In genomic region chr5:140702618-140703175, GRCm38 (mm10) we compare ENCODE assay signal across 8 mouse cellular contexts. TPM values are rescaled to one million over a fixed set of nuclear protein-coding genes. Genes with fewer than 3 reads are reported as not detected.
DNase-seq lines count a peak whose midpoint lies in the region; ATAC-seq and TF ChIP-seq lines count a peak whose summit lies in the region.

No protein-coding gene starts in this region.

- H3K4me3 ChIP-seq in forebrain, embryonic 14.5 days (ENCODE audit: low read depth, low read length), result peak overlapping the region; percentile 81
- H3K4me3 ChIP-seq in kidney, postnatal 0 days (replicated peaks; ENCODE audit: low read depth, low read length), result peak overlapping the region; percentile 85
- H3K4me3 ChIP-seq in neural tube, embryonic 14.5 days (ENCODE audit: low read depth, low read length), result peak overlapping the region; percentile 83

- DNase-seq in cerebellum, adult 9-10 months, result peak; percentile 62
- no peak for DNase-seq in cerebellum, postnatal 36 days
- DNase-seq in ES-CJ7 (ENCODE audit: low read depth, low spot score), result peak; percentile 26
- DNase-seq in forebrain, embryonic 14.5 days (ENCODE audit: low spot score), result no peak
- DNase-seq in kidney, postnatal 0 days (ENCODE audit: low spot score), result peak; percentile 19
- DNase-seq in gastrocnemius, adult 18-20 months (ENCODE audit: low spot score), result no peak
- DNase-seq in spleen, postnatal 10 days (ENCODE audit: low spot score in 2 of 2), result no peak

- peaks cover 17% of the 10 kb centered on the region for H3K4me1 ChIP-seq in forebrain, embryonic 14.5 days (ENCODE audit: control insufficient read depth, insufficient read depth, low read length)
- H3K4me1 ChIP-seq in kidney, postnatal 0 days (replicated peaks; ENCODE audit: insufficient read depth, low read length), result peaks cover 10% of the 10 kb centered on the region
- H3K4me1 ChIP-seq in neural tube, embryonic 14.5 days (ENCODE audit: control insufficient read depth, insufficient read depth, low read length), result peaks cover 20% of the 10 kb centered on the region

- no peak for ATAC-seq in forebrain, embryonic 14.5 days
- ATAC-seq in kidney, postnatal 0 days (replicated peaks; ENCODE audit: low FRiP score, low read depth), result no peak
- no peak for ATAC-seq in neural tube, embryonic 14.5 days (ENCODE audit: low read depth)

- no peak for TF ChIP-seq CTCF in kidney, postnatal 0 days (IDR thresholded peaks at IDR 0.05; ENCODE audit: low read depth)

- no peaks in the 10 kb centered on the region for H3K9me3 ChIP-seq in forebrain, embryonic 14.5 days (replicated peaks; ENCODE audit: control insufficient read depth, low read length)
- H3K9me3 ChIP-seq in kidney, postnatal 0 days (replicated peaks; ENCODE audit: low read length), result no peaks in the 10 kb centered on the region
- no peaks in the 10 kb centered on the region for H3K9me3 ChIP-seq in neural tube, embryonic 14.5 days (ENCODE audit: control insufficient read depth, low read length)

- H3K4me2 ChIP-seq in forebrain, embryonic 14.5 days (ENCODE audit: low read length), result peak overlapping the region; percentile 89
- H3K4me2 ChIP-seq in kidney, postnatal 0 days (ENCODE audit: low read length), result peak overlapping the region; percentile 91
- H3K4me2 ChIP-seq in neural tube, embryonic 14.5 days (ENCODE audit: low read depth, low read length), result peak overlapping the region; percentile 70

- H3K36me3 ChIP-seq in forebrain, embryonic 14.5 days (ENCODE audit: control insufficient read depth, insufficient read depth, low read length), result peaks cover 11% of the 10 kb centered on the region
- H3K36me3 ChIP-seq in kidney, postnatal 0 days (ENCODE audit: insufficient read depth, low read length), result peaks cover 10% of the 10 kb centered on the region; the same call in 1 of the 2 replicates
- 0 out of 2 replicates have a peak, but pooled peaks cover 3% of the 10 kb centered on the region for H3K36me3 ChIP-seq in neural tube, embryonic 14.5 days (ENCODE audit: control insufficient read depth, insufficient read depth, low read length)

- H3K27me3 ChIP-seq in forebrain, embryonic 14.5 days (replicated peaks; ENCODE audit: control insufficient read depth, insufficient read depth, low read length), result no peaks in the 10 kb centered on the region
- H3K27me3 ChIP-seq in kidney, postnatal 0 days (ENCODE audit: insufficient read depth, low read length), result no peaks in the 10 kb centered on the region
- no peaks in the 10 kb centered on the region for H3K27me3 ChIP-seq in neural tube, embryonic 14.5 days (ENCODE audit: control insufficient read depth, insufficient read depth, low read length)

- WGBS in forebrain, embryonic 14.5 days, result 68% methylated on average over 19 of the region's 19 CpGs
- WGBS in kidney, postnatal 0 days, result 70% methylated on average over 19 of the region's 19 CpGs
- 68% methylated on average over 19 of the region's 19 CpGs for WGBS in neural tube, embryonic 14.5 days

- peak overlapping the region; percentile 86; the same call in 1 of the 2 replicates for H3K27ac ChIP-seq in forebrain, embryonic 14.5 days (ENCODE audit: low read depth, low read length)
- peak overlapping the region; percentile 88 for H3K27ac ChIP-seq in kidney, postnatal 0 days
- peak overlapping the region; percentile 87; the same call in 1 of the 2 replicates for H3K27ac ChIP-seq in neural tube, embryonic 14.5 days (ENCODE audit: low read depth, low read length)

- peak overlapping the region; percentile 88; the same call in 1 of the 2 replicates for H3K9ac ChIP-seq in forebrain, embryonic 14.5 days (ENCODE audit: low read length)
- H3K9ac ChIP-seq in kidney, postnatal 0 days (ENCODE audit: low read depth, low read length), result peak overlapping the region; percentile 81
- peak overlapping the region; percentile 12; the same call in 1 of the 2 replicates for H3K9ac ChIP-seq in neural tube, embryonic 14.5 days (replicated peaks; ENCODE audit: low read depth, low read length)

RNA-seq across cellular contexts. Expression of gene Iqce, which starts 0.5 kb away (rescaled TPM):
- polyA plus RNA-seq in forebrain, embryonic 14.5 days (2014; fragmentation: Nextera tagmentation; extraction: Ambion mirVana), result 13.4 and 18.9 TPM in 2 replicates
- 18.7 and 19.7 TPM in 2 replicates for polyA plus RNA-seq in kidney, postnatal 0 days (2015; fragmentation: Nextera tagmentation; extraction: Ambion mirVana)
- 26.1 and 29.8 TPM in 2 replicates for polyA plus RNA-seq in neural tube, embryonic 14.5 days (2014; fragmentation: Nextera tagmentation; extraction: Ambion mirVana)
- 1 to 10 TPM; 1.6 to 2.2 TPM for total RNA-seq in gastrocnemius, adult 18-20 months (2021)

RNA-seq across cellular contexts. Expression of gene Brat1, which starts 2.1 kb away (rescaled TPM):
- polyA plus RNA-seq in forebrain, embryonic 14.5 days (2014; fragmentation: Nextera tagmentation; extraction: Ambion mirVana), result 14.3 and 19.8 TPM in 2 replicates
- polyA plus RNA-seq in kidney, postnatal 0 days (2015; fragmentation: Nextera tagmentation; extraction: Ambion mirVana), result 16.7 and 18.3 TPM in 2 replicates
- 17.6 and 18.4 TPM in 2 replicates for polyA plus RNA-seq in neural tube, embryonic 14.5 days (2014; fragmentation: Nextera tagmentation; extraction: Ambion mirVana)
- 1 to 10 TPM; 4.5 to 5.3 TPM for total RNA-seq in gastrocnemius, adult 18-20 months (2021)

RNA-seq across cellular contexts. Expression of gene Amz1, which starts 21.2 kb away (rescaled TPM):
- 2.6 and 3.6 TPM in 2 replicates for polyA plus RNA-seq in forebrain, embryonic 14.5 days (2014; fragmentation: Nextera tagmentation; extraction: Ambion mirVana)
- polyA plus RNA-seq in kidney, postnatal 0 days (2015; fragmentation: Nextera tagmentation; extraction: Ambion mirVana), result 1.8 and 2.0 TPM in 2 replicates
- 2.6 and 2.9 TPM in 2 replicates for polyA plus RNA-seq in neural tube, embryonic 14.5 days (2014; fragmentation: Nextera tagmentation; extraction: Ambion mirVana)
- under 1 TPM in 1 of 2 experiments, not detected in 1; 0.36 TPM for total RNA-seq in gastrocnemius, adult 18-20 months (2021)

RNA-seq across cellular contexts. Expression of gene Ttyh3, which starts 53.9 kb away (rescaled TPM):
- polyA plus RNA-seq in forebrain, embryonic 14.5 days (2014; fragmentation: Nextera tagmentation; extraction: Ambion mirVana), result 65.8 and 72.3 TPM in 2 replicates
- 21.7 and 25.3 TPM in 2 replicates for polyA plus RNA-seq in kidney, postnatal 0 days (2015; fragmentation: Nextera tagmentation; extraction: Ambion mirVana)
- polyA plus RNA-seq in neural tube, embryonic 14.5 days (2014; fragmentation: Nextera tagmentation; extraction: Ambion mirVana), result 85.5 and 89.4 TPM in 2 replicates
- 1 to 10 TPM; 4.1 to 5.4 TPM for total RNA-seq in gastrocnemius, adult 18-20 months (2021)

Comparison
In these comparisons a context has a peak if more than half of its experiments do, and no peak if none do; other contexts are left out.
1. DNase-seq: peak in cerebellum, adult 9-10 months (single experiment), ES-CJ7 (single experiment) and kidney, postnatal 0 days (single experiment); none in cerebellum, postnatal 36 days (0 of 2), forebrain, embryonic 14.5 days (single experiment), gastrocnemius, adult 18-20 months (single experiment) and spleen, postnatal 10 days (0 of 2).
2. H3K9ac ChIP-seq: peak in every context shown above with its lines; median percentile 88 in forebrain, embryonic 14.5 days; 81 in kidney, postnatal 0 days; 12 in neural tube, embryonic 14.5 days.
3. Peak in every context shown above with its lines, with median percentiles within 50 percentile points of each other: H3K27ac ChIP-seq, H3K4me2 ChIP-seq and H3K4me3 ChIP-seq.